Mouse (Mus musculus) MEL (cell line): Measurements from ENCODE around the gene Chd6. TPM values are rescaled to one million over a fixed set of nuclear protein-coding genes. Genes with fewer than 3 reads are reported as not detected.

Experiments
- DNase-seq: peaks from one replicate; pipeline ENCODE4 v3.0.0; 2011; ENCODE audit warnings: low read depth, low spot score
- H3K27ac ChIP-seq: 2 replicates; pipeline ENCODE4 v1.5.1; 2012; ENCODE audit warnings: low read depth, mild to moderate bottlenecking, control low read depth, low read length, moderate library complexity; ENCODE audit not compliant: control insufficient read depth
- H3K27me3 ChIP-seq, 2 experiments: fragments of 150-350 bp in 1 of 2; sonication (generic) in 1 of 2; 2 replicates each; pipeline ENCODE4 v1.6.1; 2012; ENCODE audit warnings: low read length in 2 of 2, mild to moderate bottlenecking in 2 of 2, improper control_type of control experiment in 1 of 2, moderate library complexity in 1 of 2; ENCODE audit not compliant: insufficient read depth in 2 of 2, control insufficient read depth in 1 of 2
- H3K36me3 ChIP-seq, 2 experiments: 2 replicates each; pipeline ENCODE4 v1.6.1; 2012 to 2014; ENCODE audit warnings: low read length in 2 of 2, improper control_type of control experiment in 1 of 2, inconsistent platforms in 1 of 2, mild to moderate bottlenecking in 1 of 2; ENCODE audit not compliant: insufficient read depth in 2 of 2, control insufficient read depth in 1 of 2
- H3K4me1 ChIP-seq, 2 experiments: fragments of 150-350 bp in 1 of 2; sonication (generic) in 1 of 2; 2 replicates each; pipeline ENCODE4 v1.6.1; 2012; ENCODE audit warnings: low read length in 2 of 2, improper control_type of control experiment in 1 of 2, mild to moderate bottlenecking in 1 of 2; ENCODE audit not compliant: insufficient read depth in 2 of 2, control insufficient read depth in 1 of 2
- H3K4me3 ChIP-seq, 2 experiments: fragments of 150-350 bp in 1 of 2; sonication (generic) in 1 of 2; 2 replicates each; pipeline ENCODE4 v1.5.1; 2012; ENCODE audit warnings: low read depth in 2 of 2, low read length in 2 of 2, mild to moderate bottlenecking in 2 of 2, moderate library complexity in 2 of 2, control low read depth in 1 of 2, improper control_type of control experiment in 1 of 2; ENCODE audit not compliant: control insufficient read depth in 1 of 2, insufficient read depth in 1 of 2
- H3K79me2 ChIP-seq: 2 replicates; pipeline ENCODE4 v1.6.1; 2012; ENCODE audit warnings: mild to moderate bottlenecking, low read length, moderate library complexity; ENCODE audit not compliant: control insufficient read depth, poor library complexity, insufficient read depth
- H3K9ac ChIP-seq: 2 replicates; pipeline ENCODE4 v1.6.1; 2012; ENCODE audit warnings: low read depth, mild to moderate bottlenecking, control low read depth, low read length, moderate library complexity; ENCODE audit not compliant: control insufficient read depth, poor library complexity, severe bottlenecking
- H3K9me3 ChIP-seq: fragments of 150-350 bp; sonication (generic); replicated peaks from 2 replicates; pipeline ENCODE4 v1.6.1; 2012; ENCODE audit warnings: mild to moderate bottlenecking, low read length, improper control_type of control experiment, moderate library complexity; ENCODE audit not compliant: insufficient read depth
- CHD1 ChIP-seq: IDR thresholded peaks from 2 replicates; pipeline ENCODE4 v1.6.1; 2012; ENCODE audit warnings: low read depth, mild to moderate bottlenecking, inconsistent platforms, low read length, improper control_type of control experiment
- ELF1 ChIP-seq: IDR thresholded peaks from 2 replicates; pipeline ENCODE4 v1.6.1; 2014; ENCODE audit warnings: low read depth, mild to moderate bottlenecking, inconsistent platforms, low read length, improper control_type of control experiment, moderate library complexity
- HCFC1 ChIP-seq: IDR thresholded peaks from 2 replicates; pipeline ENCODE4 v1.6.1; 2012; ENCODE audit warnings: low read depth, mild to moderate bottlenecking, inconsistent platforms, low read length, improper control_type of control experiment, moderate library complexity
- MAFK ChIP-seq: IDR thresholded peaks from 2 replicates; pipeline ENCODE4 v1.6.1; 2011; ENCODE audit warnings: low read depth, mild to moderate bottlenecking, low read length, improper control_type of control experiment, borderline replicate concordance
- MAX ChIP-seq: IDR thresholded peaks from 2 replicates; pipeline ENCODE4 v1.6.1; 2011; ENCODE audit warnings: low read length, improper control_type of control experiment
- MEF2A ChIP-seq: IDR thresholded peaks from 2 replicates; pipeline ENCODE4 v1.6.1; 2014; ENCODE audit warnings: low read depth, mild to moderate bottlenecking, inconsistent platforms, low read length, improper control_type of control experiment; ENCODE audit not compliant: poor library complexity, insufficient replicate concordance, severe bottlenecking; ENCODE audit errors: extremely low read depth
- MXI1 ChIP-seq: IDR thresholded peaks from 2 replicates; pipeline ENCODE4 v1.6.1; 2011; ENCODE audit warnings: mild to moderate bottlenecking, low read depth, low read length, improper control_type of control experiment
- POLR2AphosphoS2 ChIP-seq: IDR thresholded peaks from 2 replicates; pipeline ENCODE4 v1.6.1; 2011; ENCODE audit warnings: low read length, improper control_type of control experiment
- POLR2AphosphoS5 ChIP-seq: IDR thresholded peaks from 2 replicates; pipeline ENCODE4 v1.6.1; 2012; ENCODE audit warnings: low read depth, borderline replicate concordance, mild to moderate bottlenecking, inconsistent platforms, low read length, moderate library complexity, mixed read lengths
- SIN3A ChIP-seq: IDR thresholded peaks from 2 replicates; pipeline ENCODE4 v1.6.1; 2012; ENCODE audit warnings: low read length, improper control_type of control experiment, inconsistent platforms
- UBTF ChIP-seq: IDR thresholded peaks from 2 replicates; pipeline ENCODE4 v1.6.1; 2012; ENCODE audit warnings: low read depth, mild to moderate bottlenecking, inconsistent platforms, low read length, improper control_type of control experiment, moderate library complexity, borderline replicate concordance; ENCODE audit not compliant: insufficient read depth
- USF2 ChIP-seq, 2 experiments: IDR thresholded peaks; 2 replicates each; pipeline ENCODE4 v1.6.1; 2011 to 2012; ENCODE audit warnings: improper control_type of control experiment in 2 of 2, low read length in 2 of 2, borderline replicate concordance in 1 of 2, inconsistent platforms in 1 of 2, low read depth in 1 of 2, mild to moderate bottlenecking in 1 of 2; ENCODE audit not compliant: insufficient read depth in 1 of 2
- ZNF384 ChIP-seq: IDR thresholded peaks from 2 replicates; pipeline ENCODE4 v1.6.1; 2012; ENCODE audit warnings: low read depth, mild to moderate bottlenecking, inconsistent platforms, low read length, improper control_type of control experiment
- polyA plus RNA-seq, 2 experiments: library from polyadenylated mRNA; stranded (reverse) in 1 of 2; unstranded in 1 of 2; fragments of >175 nt in 1 of 2; fragments of >200 nt in 1 of 2; gene quantifications; 2 replicates each; pipeline versions ENCODE4 v1.2.1 to v1.2.4; 2012; ENCODE audit warnings: low replicate concordance in 2 of 2, low read depth in 1 of 2; ENCODE audit not compliant: insufficient read length in 2 of 2, insufficient read depth in 1 of 2, missing spikeins in 1 of 2
- total RNA-seq: library from RNA; depleted of rRNA; stranded (reverse); fragments of 300-350 nt; gene quantifications from 2 replicates; pipeline ENCODE4 v1.2.3, GENCODE M21; 2012

The Chd6 gene
- total and polyA plus RNA-seq, 3 experiments: 9.7 to 200 (median 15.4) TPM

DNA sequence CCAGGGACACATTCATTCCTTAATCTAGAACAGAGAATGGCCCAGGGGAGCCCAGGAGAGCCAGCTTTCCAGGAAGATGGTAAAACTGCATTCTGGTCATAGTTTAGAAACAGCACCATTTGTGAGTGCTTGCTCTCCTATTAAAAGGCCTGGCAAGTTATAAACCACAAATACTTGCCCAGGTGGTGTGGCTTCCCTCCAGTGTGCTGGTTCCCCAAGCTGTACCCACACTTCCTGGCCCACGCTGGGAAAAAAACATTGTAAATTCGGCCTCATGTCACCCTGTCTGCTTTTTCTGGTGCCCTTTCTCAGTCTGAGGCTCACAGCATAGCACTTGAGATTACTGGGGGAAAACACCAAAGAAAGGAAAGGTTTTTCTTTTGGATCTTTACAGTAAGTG lies 55.1 kb downstream of the Chd6 start:
- TF ChIP-seq ELF1 (no peak), MAFK (no peak), HCFC1 (no peak), ZNF384 (no peak), MXI1 (no peak), SIN3A (no peak)
- Histone ChIP-seq H3K36me3 (peaks cover 4 to 5% of the 10 kb centered on the region in 2 experiments), H3K27ac (no peak overlapping the region), H3K4me1 (0 out of 4 replicates have a peak, but pooled peaks cover 0 to 3% of the 10 kb centered on the region in 2 experiments), H3K9me3 (no peaks in the 10 kb centered on the region), H3K27me3 (no peaks in the 10 kb centered on the region), H3K4me3 (no peak overlapping the region), H3K79me2 (no peaks in the 10 kb centered on the region), H3K9ac (no peak overlapping the region)
- no peak for DNase-seq

DNA sequence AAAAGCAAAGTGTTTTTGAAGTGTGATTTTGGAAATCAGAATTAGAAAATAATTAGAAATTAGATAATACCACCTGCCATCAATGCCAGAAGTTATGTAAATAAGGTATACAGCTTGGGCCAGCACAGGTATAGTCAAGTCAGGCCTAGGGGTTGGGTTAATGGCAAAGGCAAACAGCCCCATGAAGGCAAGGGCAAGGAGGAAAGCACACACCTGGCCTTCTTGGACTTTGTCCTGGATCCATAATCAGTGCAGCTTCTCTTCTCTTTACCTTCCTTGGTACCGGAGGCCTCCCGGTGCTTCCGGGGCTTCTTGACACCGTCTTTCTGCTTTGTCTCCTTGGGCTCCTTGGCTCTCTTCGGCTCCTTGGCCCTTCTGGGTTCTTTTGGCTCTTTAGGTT lies 56.7 kb downstream of the Chd6 start:
- no peak for TF ChIP-seq SIN3A
- TF ChIP-seq CHD1: no peak
- no peak for TF ChIP-seq MAX
- no peak for TF ChIP-seq UBTF
- no peak for TF ChIP-seq MEF2A
- TF ChIP-seq USF2 (IDR thresholded peaks at IDR 0.05; ENCODE audit: borderline replicate concordance in 1 of 2, insufficient read depth in 1 of 2, low read depth in 1 of 2, low read length in 2 of 2): no peak
- H3K9ac ChIP-seq: no peak overlapping the region
- DNase-seq: no peak
- no peaks in the 10 kb centered on the region for H3K27me3 ChIP-seq
- H3K4me3 ChIP-seq: no peak overlapping the region
- no peaks in the 10 kb centered on the region for H3K79me2 ChIP-seq
- H3K9me3 ChIP-seq: no peaks in the 10 kb centered on the region
- H3K36me3 ChIP-seq: peaks cover 4 to 5% of the 10 kb centered on the region in 2 experiments
- 0 out of 4 replicates have a peak, but pooled peaks cover 0 to 3% of the 10 kb centered on the region in 2 experiments for H3K4me1 ChIP-seq
- no peak overlapping the region for H3K27ac ChIP-seq

DNA sequence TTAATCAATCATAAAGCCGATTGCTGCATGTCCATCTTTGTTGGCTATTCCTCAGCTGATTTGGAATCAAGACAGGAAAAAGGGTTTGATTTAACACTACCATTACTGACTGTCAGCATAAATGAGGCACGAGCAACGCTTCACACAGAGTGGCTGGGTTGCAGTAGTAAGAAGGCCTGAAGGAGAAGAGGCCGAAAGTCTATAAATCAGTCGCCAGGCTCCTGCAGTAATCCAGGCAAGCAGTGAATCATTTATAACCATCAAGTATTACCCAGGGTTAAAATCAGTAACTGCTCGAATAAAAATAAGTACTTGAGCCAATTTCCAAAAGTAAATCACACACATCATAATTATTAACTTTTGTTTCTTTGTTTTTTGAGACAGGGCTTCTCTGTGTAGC lies 59.4 kb downstream of the Chd6 start:
- no peak overlapping the region for H3K9ac ChIP-seq
- no peaks in the 10 kb centered on the region for H3K9me3 ChIP-seq
- TF ChIP-seq POLR2AphosphoS5 (no peak), POLR2AphosphoS2 (no peak), USF2 (IDR thresholded peaks at IDR 0.05; ENCODE audit: borderline replicate concordance in 1 of 2, insufficient read depth in 1 of 2, low read depth in 1 of 2, low read length in 2 of 2) (no peak)
- TF ChIP-seq, all 39 proteins: peak for 0
- no peaks in the 10 kb centered on the region for H3K79me2 ChIP-seq
- no peak overlapping the region for H3K4me3 ChIP-seq
- no peaks in the 10 kb centered on the region for H3K4me1 ChIP-seq
- no peak overlapping the region for H3K27ac ChIP-seq
- no peak for DNase-seq
- H3K27me3 ChIP-seq: no peaks in the 10 kb centered on the region
- peaks cover 0 to 7% of the 10 kb centered on the region in 2 experiments; a peak in 2 of 4 replicates for H3K36me3 ChIP-seq
